Mouse (Mus musculus): ENCODE measurements around the gene Hist1h3i. TPM values are rescaled to one million over a fixed set of nuclear protein-coding genes. Genes with fewer than 3 reads are reported as not detected.

Hist1h3i gene
- total RNA-seq, 2 experiments from 2014 or later = 296 to 332 TPM

DNA sequence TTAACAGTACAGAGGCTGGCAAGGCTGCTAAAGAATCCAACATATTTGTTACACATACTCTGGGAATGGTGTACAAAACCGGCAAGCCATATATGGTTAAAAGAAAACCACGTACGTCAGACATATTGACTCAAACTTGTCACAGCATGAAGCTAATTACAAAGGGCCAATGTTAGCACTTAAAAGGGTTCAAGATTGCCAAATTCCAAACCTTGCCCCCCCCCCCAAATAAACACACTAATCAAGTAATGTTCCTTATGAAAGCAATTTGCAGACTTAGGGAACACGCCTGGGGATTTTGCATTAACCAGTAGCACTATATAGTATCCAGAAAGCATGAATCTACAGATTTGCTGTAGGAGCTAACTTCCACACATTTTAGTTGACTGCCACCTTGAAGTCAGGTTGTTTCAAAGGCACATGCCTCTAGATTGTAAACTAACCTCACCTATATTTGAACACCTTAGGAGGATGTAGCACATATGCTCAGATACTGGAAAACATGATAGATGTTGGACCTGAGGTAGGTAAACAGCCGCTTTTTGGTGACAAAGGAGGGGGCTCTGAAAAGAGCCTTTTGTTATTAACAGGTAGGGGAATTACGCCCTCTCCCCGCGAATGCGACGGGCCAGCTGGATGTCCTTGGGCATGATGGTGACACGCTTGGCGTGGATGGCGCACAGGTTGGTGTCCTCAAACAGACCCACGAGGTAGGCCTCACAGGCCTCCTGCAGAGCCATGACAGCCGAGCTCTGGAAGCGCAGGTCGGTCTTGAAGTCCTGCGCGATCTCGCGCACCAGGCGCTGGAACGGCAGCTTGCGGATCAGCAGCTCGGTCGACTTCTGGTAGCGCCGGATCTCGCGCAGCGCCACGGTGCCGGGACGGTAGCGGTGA is 562 bp downstream of the Hist1h3i start:
- peak; percentile 15 for DNase-seq

DNA sequence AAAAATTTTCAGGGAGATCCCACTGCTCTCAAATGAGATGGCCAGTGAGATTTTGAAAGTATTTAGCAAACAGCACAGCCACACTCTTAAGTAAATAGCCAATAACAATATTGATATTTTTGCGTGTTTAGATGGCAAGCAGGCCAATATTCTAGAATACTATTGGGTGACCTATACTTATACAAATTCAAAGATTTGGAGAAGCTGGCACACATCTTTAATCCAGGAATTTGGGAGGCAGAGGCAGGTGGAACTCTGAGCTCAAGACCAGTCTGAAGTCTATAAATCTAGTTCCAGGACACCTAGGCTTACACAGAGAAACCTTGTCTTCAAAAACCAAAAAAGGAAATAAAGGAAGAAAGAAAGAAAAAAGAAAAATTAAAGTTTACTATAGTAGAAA is 1.5 kb downstream of the Hist1h3i start:
- no peak for DNase-seq

DNA sequence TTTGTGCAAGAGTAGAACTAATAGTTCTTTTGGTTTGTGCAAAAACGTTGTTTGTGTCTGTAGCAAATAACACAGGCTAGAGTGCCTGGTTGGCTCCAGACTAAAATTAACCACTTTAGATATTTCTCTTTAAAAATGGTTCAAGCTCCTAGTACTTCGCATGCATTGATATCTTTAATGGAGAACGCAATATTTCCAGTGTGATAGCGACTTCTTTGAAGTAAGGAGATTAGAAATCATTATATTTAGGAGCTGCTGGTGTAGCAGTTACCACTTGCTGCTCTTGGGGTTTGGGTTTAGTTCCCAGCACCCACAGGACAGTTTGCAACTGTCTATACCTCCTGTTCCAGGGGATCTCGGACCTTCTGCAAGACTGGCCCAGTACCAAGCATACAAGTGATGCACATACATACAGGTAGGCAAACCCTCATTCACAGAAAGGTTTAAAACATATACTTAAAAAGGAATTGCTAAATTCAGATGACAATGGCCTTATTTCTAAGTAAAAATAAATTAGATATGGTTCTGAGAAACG is 2.1 kb downstream of the Hist1h3i start:
- no peak for DNase-seq

- peak; percentile 81 for DNase-seq
Measured at GRCm38 (mm10) chr13:21779767-21780731, 3.1 kb downstream of the Hist1h3i start, which contains the start of gene Hist1h1b. TSS of gene Hist1h1b (minus strand) at chr13:21780625.

DNA sequence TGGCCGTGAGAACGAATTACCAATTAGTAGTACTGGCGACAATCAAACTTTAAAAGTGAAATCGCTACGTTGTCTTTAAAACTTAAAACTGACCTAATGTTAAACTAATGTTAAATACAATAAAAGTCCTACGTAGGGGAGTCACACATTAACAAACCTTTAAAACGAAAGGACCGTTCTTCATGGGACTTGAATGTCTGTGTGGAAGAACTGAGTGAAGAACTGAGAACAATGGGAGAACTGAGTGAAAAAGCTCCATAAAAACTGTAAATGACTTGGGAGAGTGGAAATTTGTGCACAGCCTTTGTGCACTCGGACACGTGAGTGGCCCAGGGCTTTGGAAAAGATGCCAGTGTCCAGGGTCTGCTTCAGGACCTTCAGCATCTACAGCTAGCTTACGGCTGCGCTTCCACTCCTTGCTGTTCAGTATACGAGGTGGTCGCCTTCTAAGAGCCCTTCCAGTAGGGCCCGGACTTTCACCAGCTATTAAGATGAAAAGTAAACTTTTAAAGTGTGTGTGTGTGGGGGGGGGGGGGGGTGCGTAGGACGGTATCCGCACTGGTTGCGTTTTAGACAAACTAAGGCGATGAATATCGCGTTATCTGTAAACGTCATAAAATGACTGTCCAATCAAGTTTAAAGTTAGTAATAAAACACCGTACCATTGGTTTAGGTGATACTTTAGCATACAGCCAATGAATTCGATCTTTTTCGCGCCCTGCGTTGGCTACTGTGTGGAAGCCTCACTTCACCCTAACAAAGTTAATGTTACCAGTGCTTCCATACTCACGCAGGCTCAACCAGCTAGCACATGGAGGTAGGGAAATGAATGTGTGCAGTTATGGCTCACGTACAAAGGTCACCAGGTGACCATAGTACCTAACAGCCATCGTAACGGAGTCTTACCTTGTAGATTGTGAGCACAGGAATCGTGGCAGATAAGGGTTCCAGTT is 4.1 kb downstream of the Hist1h3i start:
- DNase-seq = peak; percentile 71

- DNase-seq = no peak
Measured at GRCm38 (mm10) chr13:21755707-21756106, 27.5 kb downstream of the Hist1h3i start.

- peak; percentile 65 for DNase-seq
Measured at GRCm38 (mm10) chr13:21754294-21755001, 28.7 kb downstream of the Hist1h3i start.

GRCm38 (mm10) chr13:21753524-21754285 is 29.5 kb downstream of the Hist1h3i start, which contains the start of the genes Hist1h2ak and Hist1h2bn:
TSS of gene Hist1h2ak (minus strand) at chr13:21753827.
TSS of gene Hist1h2bn (plus strand) at chr13:21754123.
- peak; percentile 80 for DNase-seq

DNA sequence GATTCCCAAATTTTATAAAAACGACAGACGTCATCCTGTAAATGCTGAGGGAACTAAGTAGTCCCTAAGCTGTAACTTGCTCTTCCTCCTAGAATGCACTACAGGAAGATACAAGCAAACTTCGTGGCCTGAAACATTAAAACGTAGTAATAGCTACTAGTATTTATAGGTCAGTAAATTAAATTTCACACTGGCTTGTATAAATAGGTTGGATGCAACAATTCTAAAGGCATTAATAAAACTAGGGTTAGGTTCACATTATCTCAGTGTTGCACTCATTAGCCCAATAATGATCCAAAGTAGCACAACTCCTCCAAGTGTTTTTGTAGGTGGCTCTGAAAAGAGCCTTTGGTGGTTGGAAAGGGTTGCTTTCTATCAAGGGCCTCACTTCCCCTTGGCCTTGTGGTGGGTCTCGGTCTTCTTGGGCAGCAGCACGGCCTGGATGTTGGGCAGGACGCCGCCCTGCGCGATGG is 30.1 kb downstream of the Hist1h3i start:
- no peak for DNase-seq

- DNase-seq = no peak
Measured at GRCm38 (mm10) chr13:21752356-21752755, 30.8 kb downstream of the Hist1h3i start.

DNA sequence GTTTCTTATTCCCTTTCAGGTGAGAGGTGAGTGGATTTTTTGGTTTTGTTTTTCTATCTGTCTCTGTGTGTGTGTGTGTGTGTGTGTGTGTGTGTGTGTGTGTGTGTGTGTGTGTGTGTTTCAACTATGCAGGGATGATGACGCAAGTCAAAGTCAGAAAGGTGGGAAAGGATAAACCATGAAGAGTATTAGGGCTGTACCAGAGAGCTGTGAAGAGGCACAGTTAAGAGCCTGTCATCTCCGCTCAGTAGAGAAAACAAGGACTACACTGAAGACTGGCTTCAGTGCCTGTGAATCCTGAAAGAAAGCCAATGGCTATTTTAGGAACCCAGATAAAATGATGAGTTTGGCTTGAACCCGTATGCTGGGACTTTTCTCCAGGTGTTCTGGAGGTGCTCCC is 31.3 kb downstream of the Hist1h3i start:
- DNase-seq = no peak

GRCm38 (mm10) chr13:21751417-21751816 is 31.8 kb downstream of the Hist1h3i start:
- DNase-seq = no peak

DNA sequence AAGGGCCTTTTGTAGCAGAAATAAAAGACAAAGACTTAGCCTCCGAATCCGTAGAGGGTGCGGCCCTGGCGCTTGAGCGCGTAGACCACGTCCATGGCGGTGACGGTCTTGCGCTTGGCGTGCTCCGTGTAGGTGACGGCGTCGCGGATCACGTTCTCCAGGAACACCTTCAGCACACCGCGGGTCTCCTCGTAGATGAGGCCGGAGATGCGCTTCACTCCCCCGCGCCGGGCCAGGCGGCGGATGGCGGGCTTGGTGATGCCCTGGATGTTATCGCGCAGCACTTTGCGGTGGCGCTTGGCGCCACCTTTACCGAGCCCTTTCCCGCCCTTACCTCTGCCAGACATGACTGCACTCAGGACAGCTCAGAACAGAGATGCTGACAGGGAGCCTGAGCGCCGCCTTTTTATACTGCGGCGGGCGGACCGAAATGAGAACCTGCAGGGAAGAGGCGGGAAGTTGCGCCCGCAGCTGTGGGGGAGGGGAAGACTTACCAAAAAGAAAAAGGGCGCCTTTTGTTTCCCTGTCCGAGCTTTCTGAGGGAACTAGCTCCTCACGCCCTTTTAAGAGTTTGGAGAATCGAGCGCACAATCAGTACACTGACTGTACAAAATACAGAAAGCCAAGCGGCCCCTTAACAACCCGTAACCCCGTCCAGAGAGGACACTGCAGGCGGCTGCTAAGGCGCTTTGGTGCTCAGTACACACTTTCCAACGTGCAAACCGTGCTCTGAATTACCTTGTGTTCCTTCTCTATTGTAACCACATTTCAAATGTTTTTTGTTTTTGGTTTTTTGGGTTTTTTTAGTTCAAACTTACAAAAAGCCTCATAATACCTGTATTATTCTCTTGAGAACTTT is 32.8 kb downstream of the Hist1h3i start, which contains the start of gene Hist1h4k:
TSS of gene Hist1h4k (minus strand) at position 347 of the 859 bp plus-strand sequence.
- DNase-seq = peak; percentile 94

DNA sequence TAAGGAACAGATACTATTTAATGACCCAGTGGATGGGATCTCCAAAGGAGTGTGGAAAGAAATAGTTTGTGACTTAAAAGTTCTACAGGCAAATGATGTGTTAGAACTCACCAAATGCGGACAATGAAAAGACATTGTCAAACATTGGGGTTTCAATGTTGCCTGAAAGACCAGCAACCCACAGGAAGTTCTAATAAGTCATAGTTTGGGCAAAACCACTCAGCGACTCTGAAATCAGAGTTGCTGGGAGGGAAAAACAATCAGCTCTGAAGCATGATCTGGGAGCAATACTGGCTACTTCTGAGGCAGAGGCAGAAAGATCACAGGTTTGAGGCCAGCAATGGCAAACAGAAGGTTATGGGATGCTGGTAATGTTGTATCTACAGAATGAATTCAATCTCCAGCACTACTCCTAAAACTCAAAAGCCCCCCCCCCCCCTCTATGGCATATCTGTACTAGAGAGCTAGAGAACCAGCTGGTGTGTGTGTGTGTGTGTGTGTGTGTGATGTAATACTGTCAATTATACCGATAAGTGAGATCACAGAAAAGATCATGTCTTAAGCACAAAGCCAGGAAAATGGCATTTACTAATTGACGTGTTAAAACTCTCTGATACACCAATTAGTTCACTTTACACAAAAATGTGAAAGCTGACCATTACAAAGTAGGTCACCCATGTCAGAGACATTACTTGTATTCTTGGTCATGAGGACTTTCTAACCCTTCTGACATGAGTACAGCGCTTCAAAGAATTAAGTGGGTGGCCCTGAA is 33.6 kb downstream of the Hist1h3i start:
- DNase-seq = no peak

- no peak for DNase-seq
Measured at GRCm38 (mm10) chr13:21745006-21745405, 38.2 kb downstream of the Hist1h3i start.

DNA sequence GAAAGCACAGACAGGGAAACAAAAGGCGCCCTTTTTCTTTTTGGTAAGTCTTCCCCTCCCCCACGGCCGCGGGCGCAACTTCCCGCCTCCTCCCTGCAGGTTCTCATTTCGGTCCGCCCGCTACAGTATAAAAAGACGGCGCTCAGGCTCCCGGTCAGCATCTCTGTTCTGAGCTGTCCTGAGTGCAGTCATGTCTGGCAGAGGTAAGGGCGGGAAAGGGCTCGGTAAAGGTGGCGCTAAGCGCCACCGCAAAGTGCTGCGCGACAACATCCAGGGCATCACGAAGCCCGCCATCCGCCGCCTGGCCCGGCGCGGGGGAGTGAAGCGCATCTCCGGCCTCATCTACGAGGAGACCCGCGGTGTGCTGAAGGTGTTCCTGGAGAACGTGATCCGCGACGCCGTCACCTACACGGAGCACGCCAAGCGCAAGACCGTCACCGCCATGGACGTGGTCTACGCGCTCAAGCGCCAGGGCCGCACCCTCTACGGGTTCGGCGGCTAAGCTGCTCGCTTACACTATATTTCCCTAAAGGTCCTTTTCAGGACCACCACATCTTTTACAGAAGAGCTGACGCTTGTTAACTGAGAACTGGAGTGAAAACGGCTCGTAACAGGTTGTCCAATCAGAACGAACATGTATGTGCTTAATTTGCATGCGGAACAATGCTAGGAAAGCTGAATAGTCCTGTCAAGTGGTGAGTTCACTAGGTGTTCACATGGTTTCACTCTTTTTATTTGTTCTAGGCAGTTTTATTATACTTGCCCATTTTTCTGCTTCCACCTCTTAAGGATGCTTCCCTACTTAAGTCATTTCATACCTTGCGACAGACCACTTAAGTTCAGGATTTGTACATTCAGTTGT is 48.0 kb downstream of the Hist1h3i start, which contains the start of gene Hist1h4j:
TSS of gene Hist1h4j (plus strand) at position 159 of the 862 bp plus-strand sequence.
- peak; percentile 83 for DNase-seq
